Mouse (Mus musculus): ENCODE measurements at regions not wholly inside any gene's neighbourhood (a gene's known extent, or its start where the extent isn't known, plus 50 kb on each side); places are given as distances from the start of the nearest gene placed in this dataset.

DNA sequence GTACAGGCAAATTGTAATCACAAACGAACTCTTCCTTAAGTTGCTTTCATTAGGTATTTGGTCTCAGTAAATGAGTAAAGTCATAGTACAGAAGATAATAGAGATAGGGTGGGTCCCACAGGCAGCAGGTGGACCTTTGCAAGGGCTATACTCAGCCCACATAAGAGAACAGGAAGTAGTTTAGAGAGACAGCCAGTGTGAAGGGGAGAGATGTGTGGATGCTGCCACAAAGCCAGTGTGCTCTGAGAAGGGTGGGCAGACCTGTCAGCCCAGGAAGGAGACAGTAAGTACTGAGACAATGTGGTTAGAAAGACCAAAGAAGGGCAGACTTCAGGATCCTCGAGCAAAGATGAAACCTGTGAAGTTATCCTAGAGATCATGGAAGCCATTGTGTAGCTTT, 123.5 kb downstream of the Rplp1 start:
- TF ChIP-seq POLR2A (IDR thresholded peaks at IDR 0.05; ENCODE audit: low read depth, low read length) (no peak), CTCF (conservative IDR thresholded peaks at IDR 0.05; ENCODE audit: insufficient read depth, insufficient read length, low read depth, low read length) (no peak)
